Comparison of ENCODE assay signal across 26 mouse cellular contexts in genomic region chr17:57098321-57098720, GRCm38 (mm10). TPM values are rescaled to one million over a fixed set of nuclear protein-coding genes. Genes with fewer than 3 reads are reported as not detected.
"Had no signal": no experiment of that assay in that cellular context is flagged by ENCODE, and none has a peak within 500 bp of the region (broad histone marks: within the 10 kb centered on the region; RNA-seq: fewer than 3 reads in every experiment).

No protein-coding gene starts in this region.

- H3K27ac ChIP-seq: heart, embryonic 10.5 days; hindbrain, embryonic 10.5 days; hindbrain, embryonic 12.5 days; hindbrain, embryonic 14.5 days; kidney, embryonic 15.5 days; kidney, postnatal 0 days; limb, embryonic 13.5 days; limb, embryonic 15.5 days; liver, embryonic 13.5 days had no signal

- ATAC-seq: hindbrain, embryonic 16.5 days; intestine, embryonic 16.5 days had no signal

- H3K36me3 ChIP-seq: heart, embryonic 10.5 days; heart, embryonic 12.5 days; hindbrain, embryonic 10.5 days; hindbrain, embryonic 12.5 days; kidney, embryonic 15.5 days; limb, embryonic 15.5 days; liver, embryonic 13.5 days had no signal

- DNase-seq: gastrocnemius, postnatal 14 days; gastrocnemius, postnatal 36 days; heart, adult 18-20 months; heart, postnatal 10 days; heart, postnatal 4 days; kidney, adult 11 months; kidney, adult 2 months; kidney, adult 9 months; kidney, postnatal 14 days; kidney, postnatal 36 days; layer of hippocampus, adult 9-11 months; layer of hippocampus, postnatal 36 days; left cerebral cortex, postnatal 4 days; liver, embryonic 13.5 days had no signal

- H3K9ac ChIP-seq: heart, embryonic 12.5 days; hindbrain, embryonic 12.5 days; hindbrain, embryonic 14.5 days; kidney, embryonic 15.5 days; limb, embryonic 13.5 days; limb, embryonic 15.5 days; liver, embryonic 13.5 days had no signal

- H3K4me2 ChIP-seq: heart, embryonic 12.5 days; hindbrain, embryonic 12.5 days; hindbrain, embryonic 14.5 days; kidney, embryonic 15.5 days; limb, embryonic 13.5 days; limb, embryonic 15.5 days; liver, embryonic 13.5 days had no signal

- H3K27me3 ChIP-seq: kidney, embryonic 15.5 days; limb, embryonic 15.5 days; liver, embryonic 13.5 days had no signal

- H3K4me3 ChIP-seq: heart, embryonic 10.5 days; heart, embryonic 12.5 days; hindbrain, embryonic 10.5 days; hindbrain, embryonic 12.5 days; kidney, embryonic 15.5 days; limb, embryonic 13.5 days; limb, embryonic 15.5 days; liver, embryonic 13.5 days had no signal

- H3K9me3 ChIP-seq: heart, embryonic 10.5 days; heart, embryonic 12.5 days; hindbrain, embryonic 10.5 days; hindbrain, embryonic 12.5 days; kidney, embryonic 15.5 days; limb, embryonic 13.5 days; limb, embryonic 15.5 days; liver, embryonic 13.5 days had no signal

RNA-seq across cellular contexts. Expression of gene Tubb4a, which starts 10.7 kb away (rescaled TPM):
- total RNA-seq: granulocyte monocyte progenitor cell, adult 5-6 weeks had no signal

RNA-seq across cellular contexts. Expression of gene Crb3, which starts 39.4 kb away (rescaled TPM):
- total RNA-seq: granulocyte monocyte progenitor cell, adult 5-6 weeks had no signal
